In genomic region chr16:49964321-49964986, GRCm38 (mm10) we compare ENCODE assay signal across 17 mouse cellular contexts.
DNase-seq lines count a peak whose midpoint lies in the region; ATAC-seq and TF ChIP-seq lines count a peak whose summit lies in the region.
"Had no signal": no experiment of that assay in that cellular context is flagged by ENCODE, and none has a peak within 500 bp of the region (broad histone marks: within the 10 kb centered on the region; RNA-seq: fewer than 3 reads in every experiment).

No protein-coding gene starts in this region.

- TF ChIP-seq CTCF in liver, postnatal 0 days (IDR thresholded peaks at IDR 0.05; ENCODE audit: low read depth): no peak
- TF ChIP-seq CTCF in small intestine, adult 2 months (IDR thresholded peaks at IDR 0.05; ENCODE audit: extremely low read depth, insufficient read length, insufficient replicate concordance, low read depth, low read length): no peak

- H3K4me3 ChIP-seq in liver, embryonic 12.5 days: no peak overlapping the region
- H3K4me3 ChIP-seq in liver, postnatal 0 days (ENCODE audit: low read depth, low read length): no peak overlapping the region
- no peak overlapping the region for H3K4me3 ChIP-seq in small intestine, adult 2 months (ENCODE audit: low read depth, low read length)
- no peak overlapping the region for H3K4me3 ChIP-seq in limb, embryonic 10.5 days
- H3K4me3 ChIP-seq: forebrain, embryonic 10.5 days; limb, embryonic 13.5 days; midbrain, embryonic 13.5 days had no signal

- no peak overlapping the region for H3K4me2 ChIP-seq in liver, embryonic 12.5 days
- H3K4me2 ChIP-seq in liver, postnatal 0 days (ENCODE audit: low read depth, low read length): no peak overlapping the region
- H3K4me2 ChIP-seq: limb, embryonic 13.5 days; midbrain, embryonic 13.5 days had no signal

- H3K9ac ChIP-seq in liver, embryonic 12.5 days: no peak overlapping the region
- H3K9ac ChIP-seq in liver, postnatal 0 days (replicated peaks): no peak overlapping the region
- H3K9ac ChIP-seq: limb, embryonic 13.5 days; midbrain, embryonic 13.5 days had no signal

- peaks cover 27% of the 10 kb centered on the region for H3K4me1 ChIP-seq in liver, embryonic 12.5 days
- H3K4me1 ChIP-seq in liver, postnatal 0 days (ENCODE audit: insufficient read depth): peaks cover 18% of the 10 kb centered on the region
- peaks cover 22% of the 10 kb centered on the region for H3K4me1 ChIP-seq in small intestine, adult 2 months (ENCODE audit: control insufficient read depth, insufficient read depth, insufficient read length, low read length)
- H3K4me1 ChIP-seq in limb, embryonic 10.5 days: peaks cover 9% of the 10 kb centered on the region

- TF ChIP-seq POLR2A in small intestine, adult 2 months (IDR thresholded peaks at IDR 0.05; ENCODE audit: low read depth, low read length): no peak

- ATAC-seq in liver, embryonic 12.5 days: 0 out of 2 replicates have a peak, but pooled peaks have one; percentile 26
- no peak for ATAC-seq in liver, postnatal 0 days
- ATAC-seq in common myeloid progenitor, adult 5-6 weeks (replicated peaks; ENCODE audit: low read depth, poor library complexity, severe bottlenecking): 0 out of 2 replicates have a peak, but pooled peaks have one; percentile 17
- ATAC-seq: midbrain, embryonic 13.5 days had no signal

- H3K36me3 ChIP-seq in liver, embryonic 12.5 days: no peaks in the 10 kb centered on the region
- no peaks in the 10 kb centered on the region for H3K36me3 ChIP-seq in liver, postnatal 0 days (replicated peaks; ENCODE audit: insufficient read depth, low read length)
- H3K36me3 ChIP-seq in small intestine, adult 2 months (ENCODE audit: control insufficient read depth, insufficient read depth, low read length): no peaks in the 10 kb centered on the region
- H3K36me3 ChIP-seq in limb, embryonic 10.5 days: no peaks in the 10 kb centered on the region
- H3K36me3 ChIP-seq: forebrain, embryonic 10.5 days; limb, embryonic 13.5 days; midbrain, embryonic 13.5 days had no signal

- 44% methylated on average over 7 of the region's 7 CpGs for WGBS in liver, embryonic 12.5 days (ENCODE audit: insufficient replicate concordance)
- 45% methylated on average over 7 of the region's 7 CpGs for WGBS in liver, postnatal 0 days (ENCODE audit: insufficient replicate concordance)
- 33% methylated on average over 7 of the region's 7 CpGs for WGBS in small intestine, adult 2 months
- 42% methylated on average over 7 of the region's 7 CpGs for WGBS in limb, embryonic 10.5 days

- H3K27me3 ChIP-seq in liver, embryonic 12.5 days (replicated peaks): no peaks in the 10 kb centered on the region; the same call in 1 of the 2 replicates
- no peaks in the 10 kb centered on the region for H3K27me3 ChIP-seq in liver, postnatal 0 days (ENCODE audit: insufficient read depth, low read length)
- H3K27me3 ChIP-seq in small intestine, adult 2 months (ENCODE audit: control insufficient read depth, insufficient read depth, low read length): no peaks in the 10 kb centered on the region
- H3K27me3 ChIP-seq in limb, embryonic 10.5 days (ENCODE audit: low read depth, poor library complexity, severe bottlenecking): no peaks in the 10 kb centered on the region
- H3K27me3 ChIP-seq: limb, embryonic 13.5 days; midbrain, embryonic 13.5 days had no signal

- H3K9me3 ChIP-seq in liver, embryonic 12.5 days (replicated peaks): no peaks in the 10 kb centered on the region
- H3K9me3 ChIP-seq in liver, postnatal 0 days (ENCODE audit: low read length): no peaks in the 10 kb centered on the region
- no peaks in the 10 kb centered on the region for H3K9me3 ChIP-seq in limb, embryonic 10.5 days (replicated peaks)
- H3K9me3 ChIP-seq: forebrain, embryonic 10.5 days; limb, embryonic 13.5 days; midbrain, embryonic 13.5 days had no signal

- TF ChIP-seq EP300 in liver, postnatal 0 days (IDR thresholded peaks at IDR 0.05; ENCODE audit: low read depth): no peak

- DNase-seq in adrenal gland, adult 2 months: peak; percentile 28
- DNase-seq in adrenal gland, adult 18-20 months (ENCODE audit: low spot score in 2 of 2): no peak
- DNase-seq in liver, postnatal 0 days: no peak
- DNase-seq in frontal cortex, postnatal 36 days (ENCODE audit: low spot score in 2 of 2): no peak
- DNase-seq in limb, embryonic 10.5 days (ENCODE audit: low spot score): no peak
- DNase-seq: cerebellum, adult 9-10 months; heart, postnatal 4 days; kidney, adult 8-10 months; layer of hippocampus, postnatal 36 days; lung, adult 2 months; right cerebral cortex, postnatal 14 days had no signal

- H3K27ac ChIP-seq in liver, embryonic 12.5 days: no peak overlapping the region
- no peak overlapping the region for H3K27ac ChIP-seq in liver, postnatal 0 days (ENCODE audit: low read depth)
- H3K27ac ChIP-seq in small intestine, adult 2 months (ENCODE audit: insufficient read depth, low read depth, low read length): peak overlapping the region; percentile 16; the same call in 1 of the 2 replicates
- H3K27ac ChIP-seq in limb, embryonic 10.5 days: no peak overlapping the region
- H3K27ac ChIP-seq: forebrain, embryonic 10.5 days; limb, embryonic 13.5 days; midbrain, embryonic 13.5 days had no signal
